Mouse (Mus musculus): ENCODE data around the gene Dapk1. TPM values are rescaled to one million over a fixed set of nuclear protein-coding genes. Genes with fewer than 3 reads are reported as not detected.

Dapk1 gene
- polyA plus RNA-seq, 1 experiment from 2014 or later, result 16.3 TPM

DNA sequence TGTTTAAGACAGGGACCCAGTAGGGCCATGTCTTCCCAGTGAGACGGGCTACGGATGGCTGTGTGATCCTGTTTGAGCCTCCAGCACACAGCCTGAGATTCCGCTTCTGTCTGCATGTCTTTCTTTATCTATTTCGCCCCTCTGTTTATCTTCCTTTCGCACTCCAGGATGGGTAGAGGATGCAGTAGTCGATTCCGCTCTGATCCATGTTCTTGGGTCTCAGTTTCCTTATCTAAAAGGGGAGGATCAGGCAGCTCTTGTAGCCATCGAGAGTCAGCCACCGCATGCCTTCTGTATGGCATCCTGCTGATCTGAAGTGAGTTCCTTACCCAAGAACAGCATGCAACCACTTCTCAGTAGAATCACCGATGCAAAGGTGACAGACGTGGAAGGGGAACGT is 143.6 kb downstream of the Dapk1 start:
- Histone ChIP-seq H3K4me1 (ENCODE audit: control insufficient read depth, insufficient read depth, low read length) (no peaks in the 10 kb centered on the region), H3K27me3 (replicated peaks; ENCODE audit: control insufficient read depth, insufficient read depth, low read length) (no peaks in the 10 kb centered on the region), H3K9me3 (ENCODE audit: control insufficient read depth, low read length) (no peaks in the 10 kb centered on the region), H3K4me3 (ENCODE audit: low read depth, low read length) (no peak overlapping the region), H3K9ac (ENCODE audit: low read depth, low read length) (no peak overlapping the region), H3K27ac (replicated peaks; ENCODE audit: low read depth, low read length) (no peak overlapping the region), H3K36me3 (ENCODE audit: control insufficient read depth, insufficient read depth, low read length) (peaks cover 15% of the 10 kb centered on the region), H3K4me2 (ENCODE audit: low read depth, low read length) (no peak overlapping the region)
- WGBS, result 91% methylated on average over 12 of the region's 12 CpGs
- no peak for DNase-seq (ENCODE audit: low spot score)
- ATAC-seq (ENCODE audit: low read depth), result no peak

DNA sequence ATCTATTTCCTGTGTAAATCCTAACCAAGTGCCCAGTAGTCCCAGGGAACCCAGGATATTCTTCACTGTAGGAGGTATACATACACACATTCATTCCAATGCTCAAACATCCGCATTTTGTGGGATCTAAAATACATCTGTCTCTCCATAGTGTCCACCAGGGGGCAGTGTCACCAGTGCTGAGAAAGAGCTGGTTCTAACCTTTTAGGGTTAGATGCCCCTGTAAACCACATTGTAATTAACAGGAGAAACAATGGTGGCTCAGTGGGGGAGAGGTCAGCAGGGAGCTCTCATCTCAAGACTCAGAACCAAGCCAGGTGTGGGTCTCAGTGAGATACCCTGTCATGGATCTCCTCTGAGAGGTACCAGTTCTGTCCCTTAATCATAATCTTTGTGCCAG is 144.5 kb downstream of the Dapk1 start:
- H3K9ac ChIP-seq (ENCODE audit: low read depth, low read length), result no peak overlapping the region
- peaks cover 19% of the 10 kb centered on the region for H3K36me3 ChIP-seq (ENCODE audit: control insufficient read depth, insufficient read depth, low read length)
- 41% methylated on average over 1 of the region's 1 CpGs for WGBS

DNA sequence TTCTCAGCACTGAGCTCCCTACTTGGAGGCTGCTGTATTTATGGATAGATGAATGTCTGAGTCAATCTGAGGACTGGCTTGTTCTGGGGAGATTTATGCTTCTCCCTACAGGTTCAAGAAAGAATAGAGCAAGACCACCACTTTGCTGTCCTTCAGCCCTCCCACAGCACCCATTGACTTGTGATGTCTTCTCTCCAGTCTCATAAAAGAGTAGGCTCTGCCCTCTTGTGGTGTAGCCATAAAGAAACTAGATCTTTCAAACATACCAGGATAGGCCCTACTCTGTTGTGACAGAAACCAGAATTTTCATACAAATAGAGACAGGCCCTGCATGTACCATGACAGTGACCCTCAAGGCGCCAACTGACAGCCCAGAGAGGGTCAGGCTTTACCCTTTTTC is 145.5 kb downstream of the Dapk1 start:
- H3K4me2 ChIP-seq (ENCODE audit: low read depth, low read length), result no peak overlapping the region
- no peak overlapping the region for H3K9ac ChIP-seq (ENCODE audit: low read depth, low read length)
- H3K4me1 ChIP-seq (ENCODE audit: control insufficient read depth, insufficient read depth, low read length), result no peaks in the 10 kb centered on the region
- no peak overlapping the region for H3K4me3 ChIP-seq (ENCODE audit: low read depth, low read length)
- peaks cover 27% of the 10 kb centered on the region for H3K36me3 ChIP-seq (ENCODE audit: control insufficient read depth, insufficient read depth, low read length)
- ATAC-seq (ENCODE audit: low read depth) (no peak), DNase-seq (ENCODE audit: low spot score) (no peak)
- WGBS, result 84% methylated on average over 1 of the region's 1 CpGs
- no peaks in the 10 kb centered on the region for H3K27me3 ChIP-seq (replicated peaks; ENCODE audit: control insufficient read depth, insufficient read depth, low read length)
- H3K9me3 ChIP-seq (ENCODE audit: control insufficient read depth, low read length), result no peaks in the 10 kb centered on the region
- H3K27ac ChIP-seq (replicated peaks; ENCODE audit: low read depth, low read length), result no peak overlapping the region

More for the DNA sequence above, 144.5 kb downstream of the Dapk1 start:
- Histone ChIP-seq H3K27ac (replicated peaks; ENCODE audit: low read depth, low read length) (no peak overlapping the region), H3K4me2 (ENCODE audit: low read depth, low read length) (no peak overlapping the region), H3K9me3 (ENCODE audit: control insufficient read depth, low read length) (no peaks in the 10 kb centered on the region), H3K27me3 (replicated peaks; ENCODE audit: control insufficient read depth, insufficient read depth, low read length) (no peaks in the 10 kb centered on the region), H3K4me1 (ENCODE audit: control insufficient read depth, insufficient read depth, low read length) (no peaks in the 10 kb centered on the region), H3K4me3 (ENCODE audit: low read depth, low read length) (no peak overlapping the region)
- no peak for ATAC-seq (ENCODE audit: low read depth)
- peak; percentile 35 for DNase-seq (ENCODE audit: low spot score)

DNA sequence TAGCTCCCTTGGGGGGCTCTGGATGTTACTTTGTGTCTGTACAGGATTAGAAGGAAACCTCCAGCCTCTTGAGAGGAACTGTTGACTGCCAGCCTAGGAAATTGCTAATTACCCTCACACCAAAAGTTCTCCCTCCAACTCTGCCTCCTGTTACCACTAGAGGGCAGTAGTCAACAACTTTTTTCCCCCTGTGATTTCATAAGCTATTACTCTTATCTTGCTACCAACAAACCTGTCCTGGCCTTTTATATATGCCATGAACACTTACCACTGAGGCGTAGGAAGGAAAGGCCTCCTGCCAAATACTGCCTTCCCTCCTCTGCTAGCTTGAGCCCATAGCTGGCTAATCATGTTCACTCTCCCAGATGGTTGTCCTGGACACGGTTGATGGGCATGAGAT is 146.8 kb downstream of the Dapk1 start:
- ATAC-seq (ENCODE audit: low read depth), result no peak

DNA sequence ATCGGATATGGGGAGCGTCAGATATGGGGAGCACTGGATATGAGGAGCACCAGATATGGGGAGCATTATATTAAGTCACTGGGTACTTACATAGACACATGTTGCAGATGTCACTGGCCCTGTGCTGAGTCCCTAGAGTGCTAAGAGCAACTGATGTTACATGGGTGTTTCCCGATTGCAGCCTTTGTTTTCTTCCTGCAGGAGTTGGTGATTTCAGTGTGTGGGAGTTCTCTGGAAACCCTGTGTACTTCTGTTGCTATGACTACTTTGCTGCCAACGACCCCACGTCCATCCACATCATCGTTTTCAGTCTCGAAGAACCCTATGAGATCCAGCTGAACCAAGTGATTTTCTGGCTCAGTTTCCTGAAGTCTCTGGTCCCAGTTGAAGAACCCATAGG is 149.2 kb downstream of the Dapk1 start:
- Histone ChIP-seq H3K36me3 (ENCODE audit: control insufficient read depth, insufficient read depth, low read length) (peaks cover 49% of the 10 kb centered on the region), H3K4me1 (ENCODE audit: control insufficient read depth, insufficient read depth, low read length) (no peaks in the 10 kb centered on the region), H3K27me3 (replicated peaks; ENCODE audit: control insufficient read depth, insufficient read depth, low read length) (no peaks in the 10 kb centered on the region), H3K27ac (replicated peaks; ENCODE audit: low read depth, low read length) (no peak overlapping the region), H3K4me2 (ENCODE audit: low read depth, low read length) (no peak overlapping the region), H3K9ac (ENCODE audit: low read depth, low read length) (no peak overlapping the region), H3K4me3 (ENCODE audit: low read depth, low read length) (no peak overlapping the region), H3K9me3 (ENCODE audit: control insufficient read depth, low read length) (no peaks in the 10 kb centered on the region)
- no peak for ATAC-seq (ENCODE audit: low read depth)
- no peak for DNase-seq (ENCODE audit: low spot score)
- WGBS, result 91% methylated on average over 7 of the region's 7 CpGs

More for the DNA sequence above, 146.8 kb downstream of the Dapk1 start:
- H3K4me2 ChIP-seq (ENCODE audit: low read depth, low read length), result no peak overlapping the region
- no peaks in the 10 kb centered on the region for H3K27me3 ChIP-seq (replicated peaks; ENCODE audit: control insufficient read depth, insufficient read depth, low read length)
- H3K36me3 ChIP-seq (ENCODE audit: control insufficient read depth, insufficient read depth, low read length), result peaks cover 41% of the 10 kb centered on the region
- no peaks in the 10 kb centered on the region for H3K4me1 ChIP-seq (ENCODE audit: control insufficient read depth, insufficient read depth, low read length)
- DNase-seq (ENCODE audit: low spot score), result no peak
- 96% methylated on average over 2 of the region's 2 CpGs for WGBS
- no peaks in the 10 kb centered on the region for H3K9me3 ChIP-seq (ENCODE audit: control insufficient read depth, low read length)
- H3K27ac ChIP-seq (replicated peaks; ENCODE audit: low read depth, low read length), result no peak overlapping the region
- no peak overlapping the region for H3K4me3 ChIP-seq (ENCODE audit: low read depth, low read length)
- H3K9ac ChIP-seq (ENCODE audit: low read depth, low read length), result no peak overlapping the region

DNA sequence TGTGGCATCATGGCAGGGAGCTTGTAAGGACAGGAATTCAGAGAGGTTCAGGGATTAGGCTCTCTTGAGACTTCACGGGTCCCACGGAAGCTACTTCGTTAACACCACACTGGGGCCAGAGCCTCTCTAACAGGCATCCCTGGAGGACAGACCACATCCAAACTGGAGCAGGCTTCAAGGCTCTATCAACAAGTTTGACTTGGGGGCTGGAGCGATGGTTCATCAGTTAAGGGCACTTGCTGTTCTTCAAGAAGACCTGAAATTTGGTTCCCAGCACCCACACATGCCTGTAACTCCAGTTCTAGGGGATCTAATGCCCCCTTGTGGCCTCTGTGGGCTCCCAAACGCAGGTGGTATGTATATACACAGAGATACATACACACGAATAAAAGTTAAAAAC is 151.5 kb downstream of the Dapk1 start:
- Histone ChIP-seq H3K36me3 (ENCODE audit: control insufficient read depth, insufficient read depth, low read length) (peaks cover 48% of the 10 kb centered on the region), H3K4me3 (ENCODE audit: low read depth, low read length) (no peak overlapping the region), H3K27ac (replicated peaks; ENCODE audit: low read depth, low read length) (no peak overlapping the region), H3K27me3 (replicated peaks; ENCODE audit: control insufficient read depth, insufficient read depth, low read length) (no peaks in the 10 kb centered on the region), H3K4me2 (ENCODE audit: low read depth, low read length) (no peak overlapping the region), H3K9me3 (ENCODE audit: control insufficient read depth, low read length) (no peaks in the 10 kb centered on the region), H3K4me1 (ENCODE audit: control insufficient read depth, insufficient read depth, low read length) (no peaks in the 10 kb centered on the region), H3K9ac (ENCODE audit: low read depth, low read length) (no peak overlapping the region)
- DNase-seq (ENCODE audit: low spot score), result no peak
- 97% methylated on average over 6 of the region's 6 CpGs for WGBS
- ATAC-seq (ENCODE audit: low read depth), result no peak

DNA sequence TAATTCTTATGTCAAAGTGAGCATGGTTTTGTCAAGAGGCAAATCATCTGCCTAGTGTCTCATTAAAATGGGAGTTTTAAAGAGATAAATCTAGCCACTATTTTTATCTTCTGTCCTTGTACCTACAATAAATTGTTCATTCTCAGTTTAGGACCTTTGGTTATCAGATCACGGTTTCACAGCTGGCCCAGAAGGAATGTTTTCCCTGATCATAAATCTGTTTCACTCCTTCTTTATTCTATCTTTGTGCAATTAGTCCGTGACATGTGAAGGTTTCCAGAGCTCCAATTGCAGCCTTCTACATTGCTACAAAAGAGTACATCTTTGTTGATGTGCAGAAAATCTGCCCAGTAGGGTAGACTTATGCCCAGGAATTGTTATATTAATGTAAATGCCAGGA is 153.5 kb downstream of the Dapk1 start:
- Histone ChIP-seq H3K4me1 (ENCODE audit: control insufficient read depth, insufficient read depth, low read length) (no peaks in the 10 kb centered on the region), H3K9me3 (ENCODE audit: control insufficient read depth, low read length) (no peaks in the 10 kb centered on the region), H3K9ac (ENCODE audit: low read depth, low read length) (no peak overlapping the region), H3K4me3 (ENCODE audit: low read depth, low read length) (no peak overlapping the region), H3K4me2 (ENCODE audit: low read depth, low read length) (no peak overlapping the region), H3K27ac (replicated peaks; ENCODE audit: low read depth, low read length) (no peak overlapping the region), H3K36me3 (ENCODE audit: control insufficient read depth, insufficient read depth, low read length) (peaks cover 47% of the 10 kb centered on the region), H3K27me3 (replicated peaks; ENCODE audit: control insufficient read depth, insufficient read depth, low read length) (no peaks in the 10 kb centered on the region)
- WGBS, result 71% methylated on average over 2 of the region's 2 CpGs
- ATAC-seq (ENCODE audit: low read depth) (no peak), DNase-seq (ENCODE audit: low spot score) (no peak)

DNA sequence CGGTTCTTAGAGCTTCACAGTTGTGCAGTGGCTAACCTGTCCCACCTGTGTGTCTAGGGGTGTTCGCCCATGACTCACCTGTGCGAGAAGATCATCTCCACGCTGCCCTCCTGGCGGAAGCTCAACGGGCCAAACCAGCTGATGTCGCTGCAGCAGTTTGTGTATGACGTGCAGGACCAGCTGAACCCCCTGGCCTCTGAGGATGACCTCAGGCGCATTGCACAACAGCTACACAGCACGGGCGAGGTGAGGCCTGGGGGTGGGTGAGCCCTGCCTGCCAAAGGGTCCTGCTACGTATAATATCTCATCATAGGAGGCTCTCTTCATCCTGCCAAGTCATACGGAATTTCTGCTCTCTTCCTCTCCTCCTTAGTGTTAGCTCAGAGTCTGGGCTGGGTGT is 155.5 kb downstream of the Dapk1 start:
- H3K36me3 ChIP-seq (ENCODE audit: control insufficient read depth, insufficient read depth, low read length), result peaks cover 46% of the 10 kb centered on the region

DNA sequence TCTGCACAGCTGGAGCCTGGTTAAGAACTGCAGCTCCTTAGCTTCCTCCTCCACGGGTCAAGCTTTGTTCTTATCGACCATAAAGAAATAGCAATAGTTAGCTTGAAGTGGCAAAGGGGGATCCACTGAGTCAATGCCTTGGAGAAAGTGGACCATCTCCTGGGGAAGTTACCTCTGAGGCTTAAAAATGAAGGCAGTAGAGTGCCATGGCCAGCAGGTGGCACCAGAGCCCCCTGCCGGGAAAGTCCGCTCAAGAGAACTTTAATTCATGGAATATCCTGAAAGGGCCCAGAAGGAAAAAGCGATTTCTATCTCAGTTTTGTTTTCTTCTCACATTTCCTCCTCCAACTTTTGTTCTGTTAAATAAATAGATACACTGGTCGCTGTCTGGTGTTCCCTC is 157.4 kb downstream of the Dapk1 start:
- Histone ChIP-seq H3K36me3 (ENCODE audit: control insufficient read depth, insufficient read depth, low read length) (peaks cover 38% of the 10 kb centered on the region), H3K27ac (replicated peaks; ENCODE audit: low read depth, low read length) (no peak overlapping the region), H3K4me3 (ENCODE audit: low read depth, low read length) (no peak overlapping the region), H3K4me2 (ENCODE audit: low read depth, low read length) (no peak overlapping the region), H3K27me3 (replicated peaks; ENCODE audit: control insufficient read depth, insufficient read depth, low read length) (no peaks in the 10 kb centered on the region), H3K9me3 (ENCODE audit: control insufficient read depth, low read length) (no peaks in the 10 kb centered on the region), H3K9ac (ENCODE audit: low read depth, low read length) (no peak overlapping the region), H3K4me1 (ENCODE audit: control insufficient read depth, insufficient read depth, low read length) (no peaks in the 10 kb centered on the region)
- 39% methylated on average over 6 of the region's 6 CpGs for WGBS
- DNase-seq (ENCODE audit: low spot score), result peak; percentile 48
- no peak for ATAC-seq (ENCODE audit: low read depth)

More for the DNA sequence above, 155.5 kb downstream of the Dapk1 start:
- Histone ChIP-seq H3K9me3 (ENCODE audit: control insufficient read depth, low read length) (no peaks in the 10 kb centered on the region), H3K9ac (ENCODE audit: low read depth, low read length) (no peak overlapping the region), H3K4me3 (ENCODE audit: low read depth, low read length) (no peak overlapping the region), H3K27me3 (replicated peaks; ENCODE audit: control insufficient read depth, insufficient read depth, low read length) (no peaks in the 10 kb centered on the region), H3K27ac (replicated peaks; ENCODE audit: low read depth, low read length) (no peak overlapping the region), H3K4me1 (ENCODE audit: control insufficient read depth, insufficient read depth, low read length) (no peaks in the 10 kb centered on the region), H3K4me2 (ENCODE audit: low read depth, low read length) (no peak overlapping the region)
- ATAC-seq (ENCODE audit: low read depth) (no peak), DNase-seq (ENCODE audit: low spot score) (no peak)
- WGBS, result 89% methylated on average over 13 of the region's 13 CpGs
